Mouse (Mus musculus) layer of hippocampus, adult 11-12 months (tissue): ENCODE measurements around the gene Speer1.
"Not testable (repeated sequence)": the region's sequence is repeated elsewhere in the genome, so short reads cannot be mapped to it uniquely, and the experiment has no call there.

Experiments
- DNase-seq: peaks from one replicate; pipeline ENCODE4 v3.0.0; 2022; ENCODE audit warnings: low spot score

The Speer1 gene

GRCm38 (mm10) chr5:11341216-11341615 is at the start of gene Speer1:
Speer1 (plus strand) TSS chr5:11341516.
- not testable (repeated sequence) for DNase-seq
